Mouse (Mus musculus): ENCODE results near the gene Sec14l2.
"Not testable (repeated sequence)": the region's sequence is repeated elsewhere in the genome, so short reads cannot be mapped to it uniquely, and the experiment has no call there.

The Sec14l2 gene

GRCm38 (mm10) chr11:4128461-4128860, 5.2 kb upstream of the Sec14l2 start:
- not testable (repeated sequence) for DNase-seq

GRCm38 (mm10) chr11:4127059-4127458, 3.8 kb upstream of the Sec14l2 start:
- DNase-seq = no peak

DNA sequence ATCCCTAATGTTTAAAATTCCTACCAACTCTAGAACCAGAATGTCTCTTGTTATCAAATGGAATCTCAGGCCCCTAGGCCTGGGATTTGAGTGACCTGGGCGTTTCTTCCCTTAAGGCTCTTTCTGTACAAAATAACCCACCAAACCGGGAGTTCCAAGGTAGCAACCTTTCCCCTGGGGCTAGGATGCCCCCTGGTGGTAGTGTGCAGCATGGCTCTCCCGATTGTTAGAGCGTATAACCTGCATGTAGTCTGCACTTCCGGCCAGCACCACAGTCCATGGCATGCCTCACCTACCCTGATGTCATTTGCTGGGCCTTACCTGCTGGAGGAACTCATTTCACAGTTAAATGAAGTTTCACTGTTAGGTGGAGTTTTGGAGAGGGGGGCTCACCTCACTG, 707 bp upstream of the Sec14l2 start:
- peak; percentile 51 for DNase-seq

- no peak for DNase-seq
Observed at GRCm38 (mm10) chr11:4122226-4122625, 989 bp downstream of the Sec14l2 start.

GRCm38 (mm10) chr11:4121691-4122090, 1.5 kb downstream of the Sec14l2 start:
- no peak for DNase-seq

DNA sequence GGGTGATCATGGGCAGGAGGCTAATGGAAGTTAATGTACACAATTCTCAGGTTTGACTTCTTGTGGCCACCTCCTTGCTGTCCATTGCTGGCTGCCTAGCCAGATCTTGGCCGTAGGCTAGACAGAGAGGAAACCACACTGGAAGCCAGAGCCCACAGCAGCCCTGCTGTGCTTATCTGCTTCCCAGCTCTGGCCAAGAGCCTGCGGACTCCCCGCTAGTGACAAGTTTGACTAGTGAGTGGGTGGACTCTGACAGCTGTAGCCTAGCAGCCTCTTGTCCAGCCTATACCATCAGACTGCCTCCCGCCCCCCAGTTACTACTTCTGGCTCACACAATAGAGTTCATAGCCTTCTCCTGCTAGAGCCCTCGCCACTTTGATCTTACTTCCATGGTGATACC, 3.6 kb downstream of the Sec14l2 start:
- no peak for DNase-seq

GRCm38 (mm10) chr11:4118081-4118921, 4.9 kb downstream of the Sec14l2 start:
- peak; percentile 83 for DNase-seq

GRCm38 (mm10) chr11:4117372-4118071, 5.7 kb downstream of the Sec14l2 start:
- no peak for DNase-seq

DNA sequence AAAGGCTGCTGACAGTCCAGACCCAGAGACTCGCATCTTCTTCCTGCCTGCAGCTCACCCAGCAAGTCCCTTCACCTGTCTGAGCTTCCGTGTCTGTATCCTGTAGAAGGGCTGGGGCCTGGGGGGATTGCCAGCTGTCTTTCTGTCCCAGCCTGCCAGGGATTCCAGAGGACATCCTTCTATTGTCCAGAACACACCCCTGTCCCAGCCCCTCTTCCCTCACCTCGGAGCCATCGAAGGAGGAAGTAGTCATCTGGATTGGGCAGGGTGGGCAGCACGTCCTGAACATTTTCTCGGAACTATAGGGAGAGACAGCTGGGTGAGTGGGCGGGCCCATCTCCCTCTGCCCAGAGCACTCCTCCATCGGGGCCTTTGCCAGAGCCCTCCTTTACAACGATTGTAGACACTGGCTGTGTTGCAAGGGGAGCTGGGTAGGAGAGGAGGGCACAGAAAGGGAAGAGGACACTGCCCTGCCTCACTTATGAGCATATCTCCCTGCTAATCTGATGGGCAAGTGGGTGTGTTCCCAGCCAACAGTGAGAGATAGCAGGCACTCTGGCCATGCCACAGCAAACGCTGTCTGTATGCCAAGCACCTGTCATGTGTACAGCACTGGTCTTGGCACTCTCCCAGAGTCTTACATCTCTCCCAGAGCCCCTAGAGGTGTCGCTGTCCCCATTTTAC, 6.6 kb downstream of the Sec14l2 start:
- peak; percentile 80 for DNase-seq

- peak; percentile 64 for DNase-seq
Observed at GRCm38 (mm10) chr11:4115407-4115806, 7.8 kb downstream of the Sec14l2 start.

GRCm38 (mm10) chr11:4114541-4114940, 8.7 kb downstream of the Sec14l2 start:
- not testable (repeated sequence) for DNase-seq

DNA sequence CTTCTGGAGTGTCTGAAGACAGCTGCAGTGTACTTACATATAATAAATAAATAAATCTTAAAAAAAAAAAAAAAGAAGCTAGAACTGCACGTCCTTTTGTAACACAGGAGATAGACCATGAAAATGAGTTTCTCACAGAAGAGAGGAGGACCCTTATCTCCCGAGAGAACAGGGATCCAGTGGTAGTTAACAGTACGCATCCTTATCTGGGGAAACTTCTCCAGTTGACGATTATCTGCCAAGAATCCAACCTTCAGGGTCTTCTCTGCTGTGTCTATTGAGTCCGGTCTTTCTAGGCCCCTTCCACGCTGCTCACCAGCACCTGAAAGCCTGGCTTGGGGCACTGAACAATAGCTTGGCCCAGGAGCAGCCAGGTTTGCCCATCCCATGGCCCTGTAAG, 9.2 kb downstream of the Sec14l2 start:
- DNase-seq = no peak

GRCm38 (mm10) chr11:4113496-4113895, 9.7 kb downstream of the Sec14l2 start:
- no peak for DNase-seq

- no peak for DNase-seq
Observed at GRCm38 (mm10) chr11:4112861-4113260, 10.4 kb downstream of the Sec14l2 start.

GRCm38 (mm10) chr11:4112033-4112432, 11.2 kb downstream of the Sec14l2 start:
- DNase-seq = no peak

GRCm38 (mm10) chr11:4108691-4109090, 14.5 kb downstream of the Sec14l2 start:
- no peak for DNase-seq

DNA sequence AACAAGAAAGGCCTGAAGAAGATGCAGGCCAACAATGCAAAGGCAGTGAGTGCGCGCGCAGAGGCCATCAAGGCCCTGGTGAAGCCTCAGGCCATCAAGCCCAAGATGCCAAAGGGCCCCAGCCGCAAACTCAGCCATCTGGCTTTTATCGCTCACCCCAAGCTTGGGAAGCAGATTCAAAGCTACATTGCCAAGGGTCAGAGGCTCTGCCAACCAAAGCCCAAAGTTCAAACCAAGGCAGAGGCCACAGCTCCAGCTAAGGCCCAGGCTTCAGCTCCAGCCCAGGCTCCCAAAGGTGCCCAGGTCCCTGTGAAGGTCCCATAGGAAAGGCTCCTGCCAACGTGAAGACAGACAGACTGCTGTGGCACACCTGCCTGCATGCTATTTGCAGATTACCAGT, 15.3 kb downstream of the Sec14l2 start:
- not testable (repeated sequence) for DNase-seq

GRCm38 (mm10) chr11:4105444-4105843, 17.8 kb downstream of the Sec14l2 start:
- peak; percentile 83 for DNase-seq

DNA sequence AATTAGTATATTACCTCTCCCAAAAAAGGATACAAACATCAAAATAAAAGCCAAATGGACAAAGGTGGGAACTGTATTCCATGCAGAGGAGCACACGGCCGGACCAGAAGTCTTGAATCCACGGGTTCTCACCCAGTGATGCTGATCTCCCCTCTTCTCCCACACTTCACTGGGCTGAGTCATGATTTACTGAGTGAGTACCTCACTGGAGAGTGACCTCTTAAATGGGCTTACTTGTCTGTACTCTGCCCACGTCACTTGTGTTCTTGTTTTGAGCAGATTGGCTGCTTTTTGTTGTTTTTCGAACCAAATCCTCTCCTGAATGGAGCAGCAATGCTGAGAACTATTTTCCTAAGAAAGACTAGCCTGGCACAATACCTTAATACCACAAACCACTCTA, 18.2 kb downstream of the Sec14l2 start:
- peak; percentile 42 for DNase-seq

- DNase-seq = no peak
Observed at GRCm38 (mm10) chr11:4103522-4103921, 19.7 kb downstream of the Sec14l2 start.

GRCm38 (mm10) chr11:4101851-4102250, 21.4 kb downstream of the Sec14l2 start:
- no peak for DNase-seq

GRCm38 (mm10) chr11:4099447-4099846, 23.8 kb downstream of the Sec14l2 start:
- DNase-seq = peak; percentile 49

DNA sequence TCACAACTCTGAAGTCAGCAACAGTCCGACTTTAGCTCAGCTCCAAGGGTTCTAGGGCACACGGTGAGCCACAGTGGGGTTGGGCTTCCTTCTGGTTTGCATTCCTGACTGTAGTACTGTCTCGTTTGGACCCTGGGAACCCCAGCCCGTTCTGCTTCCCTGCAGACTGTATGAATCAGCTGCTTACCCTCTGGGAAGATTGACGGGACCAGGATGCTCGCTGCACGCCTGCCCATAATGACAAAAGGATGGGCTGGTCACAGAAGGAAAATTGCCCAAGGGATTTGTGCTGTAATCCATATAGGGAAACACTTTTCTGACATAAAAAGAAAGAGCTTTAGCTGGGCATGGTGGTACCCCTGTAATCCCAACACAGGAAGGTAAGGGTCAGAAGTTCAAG, 24.4 kb downstream of the Sec14l2 start:
- no peak for DNase-seq

DNA sequence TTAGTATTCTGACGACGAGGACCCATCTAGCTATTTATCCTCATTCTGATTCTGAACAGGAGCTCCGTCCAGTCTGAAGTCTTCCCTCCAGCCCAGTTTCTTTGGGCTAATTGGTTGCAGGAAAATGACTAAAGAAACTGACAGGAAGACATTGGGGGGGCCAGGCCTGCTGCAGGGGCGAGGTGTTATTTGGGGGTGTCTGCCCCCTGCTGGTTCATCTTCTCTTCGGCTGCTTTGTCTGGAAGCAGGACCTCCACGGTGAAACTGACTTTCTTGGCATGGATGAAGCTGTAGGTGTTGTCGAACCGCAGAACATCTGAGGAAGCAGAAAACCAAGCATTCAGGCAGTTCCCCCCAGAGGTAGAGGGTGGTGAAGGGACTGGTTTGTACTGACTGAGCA, 25.1 kb downstream of the Sec14l2 start:
- DNase-seq = no peak

Measured in right cerebral cortex, adult 18-20 months (tissue).